Mouse (Mus musculus): ENCODE measurements around the gene Cops9.

DNA sequence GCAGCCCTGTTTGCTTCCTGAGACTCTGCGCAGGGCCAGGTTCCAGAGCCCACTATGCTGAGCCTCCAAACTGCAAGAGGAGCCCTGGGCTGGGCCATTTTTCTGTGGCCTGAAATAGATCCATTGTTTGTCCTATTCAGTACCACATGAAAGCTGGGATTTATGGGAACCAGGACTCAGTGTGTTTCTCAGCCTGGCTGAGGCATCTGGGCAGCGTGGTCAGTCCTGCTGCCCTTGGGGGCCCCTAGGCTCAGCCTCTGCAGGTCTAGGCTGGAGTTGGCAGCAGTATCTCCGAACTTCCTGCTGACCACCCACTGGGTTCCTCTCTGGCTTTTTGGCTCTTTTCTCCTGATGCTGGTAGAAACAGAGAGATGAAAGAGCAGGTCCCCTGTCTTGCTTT, 9.7 kb upstream of the Cops9 start:
- TF ChIP-seq POLR2A (IDR thresholded peaks at IDR 0.05; ENCODE audit: low read depth, low read length) = no peak
- no peak for TF ChIP-seq CTCF (IDR thresholded peaks at IDR 0.05; ENCODE audit: extremely low read depth, insufficient read length, insufficient replicate concordance, low read depth, low read length)
